Mouse (Mus musculus) heart, postnatal 36 days (tissue): ENCODE data around the gene Brsk1. TPM values are rescaled to one million over a fixed set of nuclear protein-coding genes. Genes with fewer than 3 reads are reported as not detected.

Experiments
- DNase-seq, 2 experiments: peaks; one replicate each; pipeline ENCODE4 v3.0.0; 2021 to 2022
- intact Hi-C: fragments of 180-260 bp; cut with DNase I; formaldehyde crosslinking; loops from one replicate; pipeline ENCODE4 v1.15.1; 2025
- total RNA-seq, 2 experiments: library from RNA; stranded (reverse); gene quantifications; 2 replicates each; pipeline ENCODE4 v1.2.3; 2021

The Brsk1 gene
- 1 to 10 TPM; 1.2 TPM for total RNA-seq

DNA sequence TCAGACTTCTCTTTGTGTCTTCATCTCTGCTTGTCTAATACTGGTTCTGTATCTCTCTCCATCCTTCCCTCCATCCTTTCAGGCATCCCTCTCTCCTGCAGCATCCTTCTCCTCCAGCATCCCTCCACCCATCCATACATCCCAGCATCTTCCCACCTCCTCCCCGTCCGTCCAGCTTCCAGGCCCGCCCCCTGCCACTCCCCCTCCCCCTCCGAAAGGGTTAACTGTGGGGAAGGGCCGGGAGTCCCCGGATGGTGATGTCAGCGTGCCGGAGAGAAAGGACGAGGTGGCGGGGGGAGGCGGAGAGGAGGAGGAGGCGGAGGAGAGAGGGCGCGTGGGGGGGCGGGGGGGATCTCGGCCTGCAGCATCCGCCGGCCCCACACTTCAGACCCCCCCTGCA lies at the start of gene Brsk1:
Gene Brsk1 (plus strand): TSS at position 218 of the 400 bp plus-strand sequence.
- DNase-seq, result peak; percentile 39 to 49
- intact Hi-C loops, result no loop called here

DNA sequence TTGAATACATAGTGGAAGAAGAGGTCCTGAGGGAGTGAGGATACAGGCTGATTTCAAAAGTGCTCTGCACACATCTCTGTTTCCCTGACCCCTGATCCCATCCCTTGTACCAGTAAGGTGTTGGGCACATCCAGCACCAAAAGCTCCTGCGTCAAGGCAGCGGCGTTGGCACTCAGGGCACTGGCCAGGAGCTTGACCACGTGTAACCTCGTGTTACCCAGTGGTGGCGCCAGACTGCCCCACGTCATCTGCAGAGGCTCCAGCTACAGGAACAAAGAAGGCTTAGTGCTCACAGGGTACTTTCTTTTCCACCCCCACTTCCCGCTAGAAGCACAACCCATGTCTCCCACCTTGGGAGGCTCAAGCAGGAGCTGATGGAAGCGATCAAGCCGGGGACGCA lies 49.2 kb upstream of the Brsk1 start:
- intact Hi-C loops, result no loop called here
- DNase-seq, result no peak

DNA sequence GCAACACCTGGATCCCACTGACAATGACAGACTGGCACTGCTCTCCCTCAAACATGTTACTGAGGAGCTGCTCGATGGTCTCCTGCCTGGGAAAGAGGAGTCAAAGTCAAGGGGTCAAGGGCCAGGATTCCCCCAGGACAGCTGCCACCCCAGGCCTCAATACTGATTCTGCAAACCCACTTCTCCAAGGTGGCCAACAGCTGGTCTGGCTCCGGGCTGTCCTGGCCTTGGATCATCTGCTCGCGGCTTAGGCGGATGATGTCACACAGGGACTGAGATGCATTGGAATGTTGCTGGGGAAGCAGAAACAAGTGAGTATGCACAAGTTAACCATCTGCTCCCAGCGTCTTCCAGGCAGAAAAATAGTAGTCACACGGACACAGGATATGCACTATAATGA lies 48.4 kb upstream of the Brsk1 start:
- no peak for DNase-seq
- intact Hi-C loops, result no loop called here

DNA sequence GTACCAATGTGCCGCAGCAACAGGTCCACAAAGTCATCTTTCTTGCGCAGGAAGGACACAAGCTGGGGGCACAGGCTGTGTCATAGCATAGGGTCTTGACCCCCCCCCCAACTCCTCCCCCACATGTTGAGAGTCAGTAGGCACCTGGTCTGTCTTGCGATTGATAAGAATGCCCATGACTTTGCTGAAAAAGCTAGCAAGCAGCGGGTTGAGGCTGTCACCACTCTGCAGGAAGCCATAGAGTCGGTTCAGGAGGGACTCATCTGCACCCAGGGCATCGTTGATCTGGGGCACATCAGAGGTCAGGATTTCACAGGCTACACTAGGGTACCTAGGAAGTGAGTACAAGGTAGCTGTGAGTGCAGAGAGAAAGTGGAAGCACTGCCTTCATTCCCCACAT lies 47.2 kb upstream of the Brsk1 start:
- intact Hi-C loops, result no loop called here
- no peak for DNase-seq

DNA sequence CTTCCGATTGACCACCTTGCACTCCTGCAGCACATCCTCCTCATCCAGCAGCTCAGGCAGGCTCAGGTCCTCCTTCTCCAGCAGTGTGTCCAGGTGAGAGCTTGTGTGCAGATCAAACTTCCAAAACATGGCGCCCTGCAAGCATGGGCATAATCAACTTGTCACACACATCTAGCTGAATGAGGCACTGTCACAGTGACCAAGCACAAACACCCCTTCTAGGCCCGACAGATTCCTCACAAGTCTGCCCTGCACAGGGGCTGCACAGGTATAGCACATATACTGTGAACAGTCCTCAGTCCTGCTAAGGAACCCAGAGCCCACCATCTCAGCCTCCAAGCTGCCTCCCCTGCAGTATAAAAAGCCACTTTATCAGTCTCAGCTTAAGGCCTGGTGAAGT lies 43.6 kb upstream of the Brsk1 start:
- intact Hi-C loops, result no loop called here
- no peak for DNase-seq

DNA sequence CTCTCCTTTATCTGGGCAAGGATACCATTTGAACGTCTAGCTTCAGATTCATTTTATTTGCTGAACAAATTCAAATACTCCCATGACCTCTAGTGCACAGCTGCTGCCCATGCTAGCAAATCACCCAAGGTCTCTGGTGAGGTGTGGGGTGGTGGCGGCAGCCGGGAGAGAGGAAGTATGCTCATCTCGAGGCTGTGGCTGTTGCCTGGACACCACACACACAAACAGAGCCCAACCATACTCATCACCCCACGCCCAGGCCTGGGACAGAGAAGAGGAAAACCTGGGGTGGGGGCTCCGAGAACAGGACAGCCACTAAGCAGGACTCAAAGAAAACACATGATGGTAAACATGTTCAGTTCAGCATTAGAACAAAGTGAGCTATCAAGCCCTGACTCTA lies 43.1 kb upstream of the Brsk1 start:
- DNase-seq, result peak; percentile 44 to 47
- intact Hi-C loops, result no loop called here

DNA sequence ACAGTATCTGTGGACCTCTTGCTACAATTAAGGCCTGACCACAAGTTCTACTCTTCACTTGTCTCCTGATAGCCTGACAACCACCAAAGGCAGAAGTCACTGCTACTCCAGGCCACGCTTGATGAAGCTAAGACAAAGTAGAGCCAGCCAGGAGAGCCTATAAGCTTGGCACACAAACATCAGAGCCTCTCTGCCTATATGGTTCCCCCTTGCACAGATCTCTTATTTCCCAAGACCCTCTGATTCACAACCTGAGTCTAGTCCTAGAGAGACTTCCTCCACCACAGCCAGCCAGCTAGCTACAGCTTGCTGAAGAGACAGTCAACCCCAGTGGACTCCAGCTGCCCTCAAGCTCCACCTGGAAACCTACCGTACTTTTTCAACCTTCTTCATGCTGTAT lies 42.4 kb upstream of the Brsk1 start:
- no peak for DNase-seq
- intact Hi-C loops, result no loop called here

DNA sequence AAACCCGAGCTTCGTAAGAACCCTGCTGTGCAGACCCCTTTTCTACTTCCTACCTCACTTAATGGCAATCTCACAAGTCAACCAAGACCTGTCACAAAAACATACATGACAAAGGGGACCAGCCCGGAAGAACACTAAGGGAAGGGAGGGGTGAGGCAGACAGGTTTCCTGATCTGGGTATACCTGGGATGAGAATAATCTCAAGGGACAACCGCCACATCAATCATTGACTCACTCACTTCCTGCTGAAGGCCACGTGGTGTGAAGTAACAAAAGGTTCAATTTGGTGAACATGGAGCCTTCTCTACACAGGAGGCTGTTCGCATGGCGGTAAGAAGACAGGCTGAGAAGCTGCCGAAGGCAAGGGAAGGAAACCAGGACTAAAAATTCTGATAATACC lies 38.8 kb upstream of the Brsk1 start:
- no peak for DNase-seq
- intact Hi-C loops, result loop anchor here (10.0 kb wide), 3 partner anchors 273 to 517 kb away; partner anchors contain the start of genes Fiz1, Gm44973, Leng8 and Nat14

DNA sequence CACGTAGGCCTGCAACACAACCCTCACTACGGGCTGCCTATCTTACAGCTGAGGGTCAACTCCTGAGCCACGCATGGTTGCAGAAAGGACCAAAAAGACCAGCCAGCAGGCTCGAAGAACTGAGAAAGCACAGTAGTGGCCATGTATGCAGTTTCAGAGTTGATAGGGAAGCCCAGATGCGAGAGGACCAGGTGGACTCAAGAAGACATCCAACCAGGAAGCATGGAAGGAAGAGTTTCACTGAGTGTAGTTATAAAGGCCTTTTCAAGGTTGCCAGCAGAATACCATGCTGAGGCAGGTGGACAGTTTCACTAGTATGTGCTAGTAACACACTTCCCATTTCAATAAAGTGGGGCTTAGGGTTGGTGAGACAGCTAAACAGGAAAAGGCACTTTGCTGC lies 37.7 kb upstream of the Brsk1 start:
- intact Hi-C loops, result loop anchor here (10.0 kb wide), 3 partner anchors 272 to 518 kb away; partner anchors contain the start of genes Fiz1, Gm44973, Leng8 and Nat14
- no peak for DNase-seq

DNA sequence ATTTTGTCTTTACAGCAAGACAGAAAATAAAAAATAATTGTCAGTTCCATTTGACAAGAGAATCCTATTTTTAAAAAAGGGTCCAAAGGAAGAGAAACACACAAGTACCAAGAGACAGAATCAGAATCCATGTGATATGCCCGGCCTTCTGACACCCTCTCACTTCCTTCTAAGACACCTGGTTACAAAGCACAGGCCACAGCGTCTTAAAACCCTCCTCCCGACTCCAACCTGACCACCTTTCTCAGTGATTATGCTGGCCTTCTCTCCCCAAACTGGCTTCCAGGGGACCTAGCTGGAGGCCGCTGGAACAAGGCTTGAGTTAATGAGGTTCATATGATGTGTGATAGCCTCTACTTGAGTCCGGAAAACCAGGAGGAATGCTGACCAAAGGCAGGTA lies 37.1 kb upstream of the Brsk1 start:
- intact Hi-C loops, result loop anchor here (10.0 kb wide), 3 partner anchors 271 to 519 kb away; partner anchors contain the start of genes Fiz1, Gm44973, Leng8 and Nat14
- DNase-seq, result no peak

DNA sequence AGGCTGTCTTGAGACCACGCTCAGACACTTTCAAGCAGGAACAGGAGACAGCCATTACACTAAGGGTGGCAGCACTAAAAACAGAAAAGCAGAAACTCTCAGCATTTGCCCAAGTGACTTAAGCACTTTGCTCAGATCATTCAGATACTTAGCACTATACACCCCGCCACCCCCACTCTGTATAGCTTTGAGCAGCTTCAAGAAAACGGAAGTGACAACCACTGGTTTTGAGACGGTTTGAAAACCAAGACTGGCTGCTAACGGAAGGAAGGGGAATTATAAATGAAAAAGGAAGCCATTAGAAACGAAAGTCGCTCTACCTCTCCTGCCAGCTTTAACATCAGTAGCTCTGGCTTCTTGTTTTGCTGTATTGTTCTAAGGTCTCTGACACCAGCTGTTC lies 36.6 kb upstream of the Brsk1 start:
- DNase-seq, result no peak
- intact Hi-C loops, result loop anchor here (10.0 kb wide), 3 partner anchors 271 to 519 kb away; partner anchors contain the start of genes Fiz1, Gm44973, Leng8 and Nat14

DNA sequence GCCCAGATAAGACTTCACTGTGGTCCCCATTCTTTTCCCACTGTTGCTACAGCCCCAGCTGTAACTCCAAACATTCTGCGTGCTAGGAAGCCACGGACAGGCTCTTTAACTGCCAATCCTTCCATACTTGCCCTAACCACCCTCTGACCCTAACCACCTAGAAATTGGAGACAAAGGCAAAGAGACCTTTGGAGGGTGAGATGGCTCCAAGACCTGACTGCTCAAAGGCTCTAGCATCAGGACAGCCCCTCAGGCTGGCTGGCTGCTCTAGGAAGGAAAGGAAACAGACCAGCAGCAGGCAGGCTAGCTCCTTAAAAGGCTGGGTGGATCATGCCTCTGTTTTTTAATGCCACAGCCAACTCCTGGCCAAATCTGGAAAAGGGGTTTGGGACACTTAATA lies 36.2 kb upstream of the Brsk1 start:
- intact Hi-C loops, result loop anchor here (10.0 kb wide), 3 partner anchors 271 to 519 kb away; partner anchors contain the start of genes Fiz1, Gm44973, Leng8 and Nat14
- no peak for DNase-seq

DNA sequence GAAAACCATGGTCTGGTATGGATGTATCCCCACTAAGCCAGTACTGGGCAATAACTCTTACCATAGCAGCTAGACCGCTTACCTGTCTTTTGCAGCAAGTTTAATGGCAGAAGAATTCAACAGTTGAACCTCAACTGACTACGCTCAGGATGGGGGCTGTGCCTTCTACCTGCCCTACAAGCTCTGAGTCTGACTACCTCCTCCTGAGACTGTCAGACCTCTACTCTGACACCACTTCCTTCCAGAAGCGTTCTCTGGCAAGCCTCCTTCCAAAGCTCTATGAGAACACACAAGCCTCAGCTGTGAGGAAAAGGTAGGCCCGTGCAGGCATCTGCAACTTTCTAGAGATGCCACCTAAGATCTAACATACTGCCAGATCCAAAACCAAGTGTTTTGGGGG lies 35.0 kb upstream of the Brsk1 start:
- intact Hi-C loops, result loop anchor here (10.0 kb wide), 3 partner anchors 269 to 521 kb away; partner anchors contain the start of genes Fiz1, Gm44973, Leng8 and Nat14

DNA sequence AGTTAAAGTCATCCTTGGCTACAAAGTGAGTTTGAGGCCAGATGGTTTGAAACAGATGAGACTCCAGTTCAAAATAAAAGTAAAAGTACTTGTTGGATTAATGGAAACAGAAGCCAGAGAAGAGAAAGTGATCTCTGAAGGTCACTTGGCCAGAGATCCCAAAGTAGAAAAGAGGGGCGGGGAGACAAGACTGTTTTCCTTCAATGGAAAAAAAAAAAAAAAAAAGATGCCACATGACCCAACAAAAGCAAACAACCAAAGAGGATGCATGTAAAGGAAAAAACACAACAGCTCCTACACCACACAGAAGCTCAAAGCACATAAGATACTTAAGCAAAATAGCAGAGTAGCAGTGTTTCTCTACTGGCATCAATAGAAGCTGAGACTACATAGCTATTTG lies 34.5 kb upstream of the Brsk1 start:
- intact Hi-C loops, result loop anchor here (10.0 kb wide), 3 partner anchors 269 to 521 kb away; partner anchors contain the start of genes Fiz1, Gm44973, Leng8 and Nat14

More for the DNA sequence above, 35.0 kb upstream of the Brsk1 start:
- DNase-seq, result no peak

DNA sequence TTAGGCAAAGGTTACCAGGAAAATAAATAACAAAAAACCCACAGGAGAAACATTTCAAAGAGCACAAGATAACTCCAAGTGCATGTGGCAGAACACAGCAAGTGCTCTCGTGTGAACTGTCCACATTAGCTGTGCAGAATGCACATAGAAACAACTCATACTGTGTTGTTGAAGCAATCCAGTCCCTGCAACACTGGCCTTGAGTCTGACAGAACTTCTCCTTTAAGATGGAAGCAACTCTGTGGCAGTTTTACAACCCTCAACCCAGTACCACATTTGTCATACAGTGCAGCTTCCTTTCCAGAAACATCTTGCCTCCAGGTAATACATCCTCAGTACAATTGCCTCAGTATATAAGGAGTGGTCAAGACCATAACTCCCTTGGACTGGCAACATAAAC lies 33.6 kb upstream of the Brsk1 start:
- no peak for DNase-seq
- intact Hi-C loops, result loop anchor here (10.0 kb wide), 3 partner anchors 268 to 522 kb away; partner anchors contain the start of genes Fiz1, Gm44973, Leng8 and Nat14

More for the DNA sequence above, 34.5 kb upstream of the Brsk1 start:
- DNase-seq, result no peak

DNA sequence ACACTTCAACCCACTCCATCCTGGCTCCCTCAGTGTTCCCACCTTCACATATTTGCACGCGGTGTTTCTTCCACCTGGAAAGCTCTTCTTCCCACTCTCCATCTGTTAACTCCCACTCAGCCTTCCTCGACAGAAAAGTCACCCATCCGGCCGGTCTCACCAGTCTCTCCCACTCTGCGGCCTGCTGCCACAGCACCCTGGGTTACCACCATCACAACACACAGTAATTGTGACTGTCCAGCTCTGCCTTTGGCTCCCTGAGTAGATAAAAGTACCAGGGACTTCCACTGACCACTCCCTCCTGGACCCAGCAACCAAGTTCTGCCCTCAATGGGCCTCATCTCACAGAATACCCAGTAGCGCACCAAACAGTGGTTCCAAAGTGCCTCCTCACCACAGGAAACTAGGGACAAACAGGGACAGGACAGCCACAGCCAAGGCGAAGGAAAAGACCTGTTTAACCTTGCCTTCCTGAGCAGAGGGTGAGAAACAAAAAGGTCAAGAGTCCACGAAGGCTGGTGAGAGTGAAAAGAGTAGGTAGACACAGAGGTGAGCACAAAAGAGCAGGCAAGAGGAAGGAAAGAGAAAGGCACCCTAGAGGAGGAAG lies 32.8 kb upstream of the Brsk1 start:
- intact Hi-C loops, result loop anchor here (10.0 kb wide), 3 partner anchors 267 to 523 kb away; partner anchors contain the start of genes Fiz1, Gm44973, Leng8 and Nat14
- DNase-seq, result no peak

DNA sequence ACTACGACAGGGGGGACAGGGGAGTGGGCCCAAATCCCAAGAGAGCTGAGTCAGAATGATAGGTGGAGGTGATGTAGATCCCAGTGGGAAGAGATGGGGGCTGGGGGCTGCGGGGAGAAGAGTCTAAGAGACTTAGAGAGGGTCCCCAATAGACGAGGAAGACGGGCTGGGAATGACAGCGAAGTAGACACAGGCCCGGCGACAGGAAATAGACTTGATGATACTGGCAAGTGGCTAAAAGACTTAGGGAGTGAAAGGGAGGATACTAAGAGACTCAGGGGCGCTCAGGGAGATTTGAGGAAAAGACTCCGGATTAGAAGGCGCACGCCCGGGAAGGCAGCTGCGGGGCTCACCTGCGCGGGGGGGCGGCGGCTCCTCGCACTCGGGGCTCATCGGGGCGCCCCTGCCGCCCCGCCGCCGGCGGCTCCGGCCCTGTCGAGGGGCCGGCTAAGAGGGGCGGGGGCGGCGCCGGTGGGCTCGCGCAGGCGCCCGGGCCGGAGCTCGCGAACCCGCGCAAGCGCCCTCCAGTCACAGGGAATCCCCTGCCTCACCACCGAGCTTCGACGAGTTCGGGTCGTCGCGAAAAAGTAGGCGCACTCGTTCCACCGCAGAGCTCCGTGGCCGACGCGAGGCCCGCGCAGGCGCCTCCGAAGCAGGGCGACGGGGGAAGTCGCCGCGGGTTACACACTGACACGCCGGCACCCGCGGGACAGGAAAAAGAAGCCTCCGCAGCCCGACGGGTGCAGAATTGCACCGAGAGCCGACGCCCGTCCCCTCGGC lies 32.1 kb upstream of the Brsk1 start:
- peak in 1 of 2 experiments; percentile 37 for DNase-seq
- intact Hi-C loops, result loop anchor here (10.0 kb wide), 3 partner anchors 266 to 524 kb away; partner anchors contain the start of genes Fiz1, Gm44973, Leng8 and Nat14

DNA sequence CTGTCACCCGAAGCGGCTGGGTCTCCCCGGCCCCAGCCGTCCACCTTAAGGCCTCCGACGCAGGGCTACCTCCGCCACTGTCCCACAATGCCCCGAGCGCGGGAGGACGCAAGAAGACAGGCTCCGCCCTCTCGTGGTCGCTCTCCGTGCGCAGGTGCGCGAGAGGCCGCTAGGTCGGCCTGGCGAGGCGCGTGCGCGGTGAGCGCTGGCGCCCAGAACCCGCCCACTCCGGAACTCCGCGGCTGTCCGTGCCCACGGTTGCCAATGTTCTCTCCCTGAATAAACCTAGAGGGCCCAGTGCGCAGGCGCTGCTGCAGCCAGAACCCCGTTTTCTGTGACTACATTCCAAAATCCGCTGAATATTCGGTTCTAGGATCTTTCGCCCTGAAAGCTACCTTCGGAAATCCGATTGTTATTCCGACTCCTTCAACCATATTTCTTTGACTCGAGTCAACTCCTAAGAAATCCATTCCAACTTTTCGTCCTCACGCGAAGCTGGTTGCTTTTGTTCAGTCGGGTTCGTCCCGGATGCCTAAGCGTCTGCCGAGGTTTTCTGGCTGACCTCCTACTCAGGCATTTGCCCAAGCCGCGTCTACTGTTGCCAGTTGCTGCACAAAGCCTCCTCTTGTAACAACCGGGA lies 31.4 kb upstream of the Brsk1 start, which contains the start of gene Ppp6r1:
Gene Ppp6r1 (minus strand): TSS at position 108 of the 640 bp plus-strand sequence.
- peak; percentile 95 for DNase-seq
- intact Hi-C loops, result loop anchor here (10.0 kb wide), 3 partner anchors 266 to 524 kb away; partner anchors contain the start of genes Fiz1, Gm44973, Leng8 and Nat14

DNA sequence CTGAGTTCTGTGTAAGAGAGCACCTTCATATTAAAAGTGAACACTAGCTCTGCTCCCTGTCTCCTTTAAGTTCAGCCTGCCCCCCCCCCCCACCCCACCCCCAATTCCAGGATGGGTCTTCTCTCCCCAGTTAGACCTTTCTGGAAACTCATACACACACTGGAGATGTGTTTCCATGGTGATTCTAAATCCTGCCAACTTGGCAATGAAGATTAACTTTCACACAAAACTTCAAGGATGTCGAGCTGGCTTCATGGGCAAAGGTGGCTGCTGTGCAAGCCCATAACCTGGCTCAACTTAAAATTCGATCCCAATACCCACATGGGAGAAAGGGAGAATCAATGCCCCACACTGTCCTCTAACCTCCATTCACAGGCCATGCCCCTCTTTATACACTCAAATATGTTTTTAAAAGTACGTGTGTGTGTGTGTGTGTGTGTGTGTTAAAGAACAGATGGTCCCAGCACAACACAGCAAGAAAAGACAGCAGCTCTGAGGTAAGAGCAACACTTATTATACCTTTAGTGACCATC lies 30.4 kb upstream of the Brsk1 start:
- no peak for DNase-seq
- intact Hi-C loops, result loop anchor here (1.0 to 10.0 kb wide), 4 partner anchors 25 to 525 kb away; partner anchors contain the start of genes Fiz1, Gm44973, Hspbp1 and Leng8

DNA sequence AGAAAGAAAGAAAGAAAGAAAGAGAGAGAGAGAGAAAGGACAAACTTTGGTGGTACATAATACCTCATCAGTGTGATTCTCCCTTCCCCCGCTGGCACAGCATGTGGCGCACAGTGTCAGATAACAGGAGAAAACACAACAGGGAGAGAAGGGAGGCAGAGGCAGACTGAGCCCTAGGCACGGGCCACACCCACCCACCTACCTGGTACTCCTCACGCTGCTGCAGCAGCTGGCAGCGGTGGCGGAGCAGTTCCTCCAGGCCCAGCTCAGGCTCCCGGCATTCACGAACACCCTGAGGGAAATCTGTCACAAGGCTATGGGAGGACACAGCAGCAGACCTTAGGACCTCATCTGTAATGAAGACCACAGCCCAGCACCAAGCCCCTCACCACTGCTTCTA lies 27.2 kb upstream of the Brsk1 start:
- DNase-seq, result no peak
- intact Hi-C loops, result no loop called here
